Mouse (Mus musculus): ENCODE results near the gene Bsdc1.
A peak's percentile ranks its signal among the peaks of the same experiment; 100 is the strongest.
"Not testable (repeated sequence)": the region's sequence is repeated elsewhere in the genome, so short reads cannot be mapped to it uniquely, and the experiment has no call there.

Gene Bsdc1

DNA sequence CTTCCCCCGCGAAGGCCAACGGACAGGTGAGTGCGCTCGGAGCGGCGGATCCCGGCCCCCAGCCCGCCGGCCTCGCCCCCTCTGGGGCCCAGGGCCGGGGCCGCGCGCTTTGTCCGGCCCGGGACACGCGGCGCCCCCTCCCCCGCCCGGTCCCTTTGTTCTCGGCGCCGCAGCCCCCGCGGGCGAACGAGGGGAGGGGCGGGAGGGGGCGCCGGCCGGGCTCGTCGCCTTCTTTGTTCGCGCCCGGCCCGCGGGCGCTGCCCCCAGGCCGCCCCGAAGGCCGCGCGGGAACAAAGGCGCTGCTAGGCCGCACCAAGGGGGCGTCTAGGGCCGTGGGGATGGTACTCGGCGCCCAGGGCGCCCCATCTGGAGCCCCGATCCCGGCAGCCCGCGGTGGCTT lies 52.5 kb downstream of the Bsdc1 start:
- DNase-seq: no peak

DNA sequence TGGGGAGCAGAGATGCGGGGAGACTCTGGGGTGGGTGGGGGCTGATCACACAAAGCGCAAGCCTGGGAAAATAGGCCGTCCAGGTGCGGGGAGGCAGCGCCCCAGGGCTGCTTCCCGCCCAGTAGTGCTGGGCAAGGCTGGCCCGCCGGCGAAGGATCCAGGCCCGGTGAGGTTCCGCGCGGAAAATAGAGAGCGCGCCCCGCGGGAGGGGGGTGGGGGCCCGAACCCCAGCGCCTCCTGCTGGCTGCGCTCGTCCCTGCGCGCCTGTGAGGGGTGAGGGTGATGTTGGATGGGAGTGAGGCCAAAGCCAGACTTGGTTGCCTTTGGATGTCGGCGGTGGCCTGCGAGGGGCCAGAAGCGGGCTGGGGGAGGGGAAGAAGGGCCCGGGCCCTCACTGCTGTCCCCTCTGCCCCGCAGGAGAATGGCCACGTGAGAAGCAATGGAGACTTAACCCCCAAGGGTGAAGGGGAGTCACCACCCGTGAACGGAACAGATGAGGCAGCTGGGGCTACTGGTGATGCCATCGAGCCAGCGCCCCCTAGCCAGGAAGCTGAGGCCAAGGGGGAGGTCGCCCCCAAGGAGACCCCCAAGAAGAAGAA lies 53.0 kb downstream of the Bsdc1 start:
- peak; percentile 78 for DNase-seq

- peak; percentile 74 for DNase-seq
These were observed 55.5 kb downstream of the Bsdc1 start for GRCm38 (mm10) chr4:129516925-129517324.

- no peak for DNase-seq
These were observed 57.1 kb downstream of the Bsdc1 start for GRCm38 (mm10) chr4:129518519-129518918.

GRCm38 (mm10) chr4:129525338-129525737 lies 64.0 kb downstream of the Bsdc1 start:
- DNase-seq: no peak

DNA sequence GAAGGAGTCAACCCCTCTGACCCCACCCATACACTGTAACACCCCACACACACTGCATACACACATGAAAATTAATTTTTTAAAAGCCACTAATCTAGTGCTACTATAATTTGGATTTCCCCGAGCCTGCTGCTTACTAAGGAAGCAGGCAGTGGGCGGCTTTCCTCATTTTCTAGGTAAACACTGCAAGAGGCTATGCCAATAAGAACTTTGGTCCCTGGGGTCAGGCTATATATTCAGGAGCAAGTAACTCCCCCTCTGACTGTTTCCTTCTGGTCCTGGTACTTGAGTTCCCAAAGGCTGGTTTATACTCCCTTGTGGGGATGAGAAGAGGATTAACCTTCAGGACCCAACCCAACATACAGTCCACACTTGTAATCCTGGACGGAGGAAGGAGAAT lies 64.5 kb downstream of the Bsdc1 start:
- no peak for DNase-seq

DNA sequence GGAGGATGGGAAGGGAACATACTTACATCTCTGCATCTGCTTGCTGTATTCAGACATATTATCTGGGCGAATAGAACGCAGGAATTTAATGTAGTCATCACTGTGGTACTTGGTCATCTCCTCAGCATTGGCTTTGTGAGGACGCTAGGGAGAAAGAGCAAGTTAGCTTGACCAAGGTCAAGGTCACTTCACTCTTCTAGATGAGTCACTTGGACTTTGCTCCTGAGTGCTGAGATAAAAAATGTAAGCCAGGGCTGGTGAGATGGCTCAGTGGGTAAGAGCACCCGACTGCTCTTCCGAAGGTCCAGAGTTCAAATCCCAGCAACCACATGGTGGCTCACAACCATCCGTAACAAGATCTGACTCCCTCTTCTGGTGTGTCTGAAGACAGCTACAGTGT lies 67.5 kb downstream of the Bsdc1 start:
- not testable (repeated sequence) for DNase-seq
